ENCODE assay signal across 9 mouse cellular contexts in genomic region chr11:90356036-90356435, GRCm38 (mm10). TPM values are rescaled to one million over a fixed set of nuclear protein-coding genes. Genes with fewer than 3 reads are reported as not detected.
DNase-seq lines count a peak whose midpoint lies in the region; ATAC-seq lines count a peak whose summit lies in the region.
"Had no signal": no experiment of that assay in that cellular context is flagged by ENCODE, and none has a peak within 500 bp of the region (broad histone marks: within the 10 kb centered on the region; RNA-seq: fewer than 3 reads in every experiment).

No protein-coding gene starts in this region.

- peak; percentile 30 for DNase-seq in embryo, embryonic 10 days (ENCODE audit: low spot score)
- DNase-seq in forebrain, embryonic 14.5 days (ENCODE audit: low spot score) = no peak
- DNase-seq in frontal cortex, postnatal 14 days (ENCODE audit: low spot score in 2 of 2) = no peak
- DNase-seq in adrenal gland, postnatal 25 days = no peak

- no peaks in the 10 kb centered on the region for H3K9me3 ChIP-seq in intestine, embryonic 15.5 days
- H3K9me3 ChIP-seq in intestine, embryonic 16.5 days (ENCODE audit: control insufficient read depth, low read length) = no peaks in the 10 kb centered on the region
- no peaks in the 10 kb centered on the region for H3K9me3 ChIP-seq in forebrain, embryonic 14.5 days (replicated peaks; ENCODE audit: control insufficient read depth, low read length)
- H3K9me3 ChIP-seq in liver, embryonic 16.5 days (replicated peaks; ENCODE audit: control insufficient read depth, low read length) = no peaks in the 10 kb centered on the region
- H3K9me3 ChIP-seq: stomach, embryonic 15.5 days had no signal

- no peak overlapping the region for H3K4me3 ChIP-seq in intestine, embryonic 15.5 days (replicated peaks)
- H3K4me3 ChIP-seq in intestine, embryonic 16.5 days (ENCODE audit: low read length) = no peak overlapping the region
- H3K4me3 ChIP-seq in forebrain, embryonic 14.5 days (ENCODE audit: low read depth, low read length) = no peak overlapping the region
- no peak overlapping the region for H3K4me3 ChIP-seq in liver, embryonic 16.5 days (ENCODE audit: low read depth, low read length)
- H3K4me3 ChIP-seq: stomach, embryonic 15.5 days had no signal

- no peak overlapping the region for H3K27ac ChIP-seq in intestine, embryonic 15.5 days
- H3K27ac ChIP-seq in intestine, embryonic 16.5 days (ENCODE audit: low read length) = no peak overlapping the region
- H3K27ac ChIP-seq in forebrain, embryonic 14.5 days (ENCODE audit: low read depth, low read length) = no peak overlapping the region
- H3K27ac ChIP-seq in liver, embryonic 16.5 days (ENCODE audit: low read length) = peak overlapping the region; percentile 67
- H3K27ac ChIP-seq: stomach, embryonic 15.5 days had no signal

- WGBS in intestine, embryonic 15.5 days = 23% methylated on average over 3 of the region's 3 CpGs
- WGBS in intestine, embryonic 16.5 days = 36% methylated on average over 3 of the region's 3 CpGs
- 27% methylated on average over 3 of the region's 3 CpGs for WGBS in forebrain, embryonic 14.5 days
- WGBS in liver, embryonic 16.5 days (ENCODE audit: insufficient replicate concordance) = 17% methylated on average over 3 of the region's 3 CpGs

- H3K36me3 ChIP-seq in intestine, embryonic 15.5 days = no peaks in the 10 kb centered on the region
- no peaks in the 10 kb centered on the region for H3K36me3 ChIP-seq in intestine, embryonic 16.5 days (ENCODE audit: control insufficient read depth, insufficient read depth, low read length)
- no peaks in the 10 kb centered on the region for H3K36me3 ChIP-seq in forebrain, embryonic 14.5 days (ENCODE audit: control insufficient read depth, insufficient read depth, low read length)
- H3K36me3 ChIP-seq in liver, embryonic 16.5 days (ENCODE audit: control insufficient read depth, insufficient read depth) = no peaks in the 10 kb centered on the region
- H3K36me3 ChIP-seq: stomach, embryonic 15.5 days had no signal

- no peak overlapping the region for H3K9ac ChIP-seq in intestine, embryonic 15.5 days
- no peak overlapping the region for H3K9ac ChIP-seq in intestine, embryonic 16.5 days (ENCODE audit: low read depth, low read length)
- no peak overlapping the region for H3K9ac ChIP-seq in forebrain, embryonic 14.5 days (ENCODE audit: low read length)
- H3K9ac ChIP-seq in liver, embryonic 16.5 days (ENCODE audit: low read depth, low read length) = no peak overlapping the region; the same call in 1 of the 2 replicates
- H3K9ac ChIP-seq: stomach, embryonic 15.5 days had no signal

- H3K27me3 ChIP-seq in intestine, embryonic 15.5 days (replicated peaks) = no peaks in the 10 kb centered on the region
- H3K27me3 ChIP-seq in intestine, embryonic 16.5 days (replicated peaks; ENCODE audit: control insufficient read depth, insufficient read depth, low read length) = no peaks in the 10 kb centered on the region
- no peaks in the 10 kb centered on the region for H3K27me3 ChIP-seq in forebrain, embryonic 14.5 days (replicated peaks; ENCODE audit: control insufficient read depth, insufficient read depth, low read length)
- H3K27me3 ChIP-seq in liver, embryonic 16.5 days (ENCODE audit: control insufficient read depth, insufficient read depth, low read depth, low read length) = no peaks in the 10 kb centered on the region
- H3K27me3 ChIP-seq: stomach, embryonic 15.5 days had no signal

- H3K4me2 ChIP-seq in intestine, embryonic 15.5 days (replicated peaks) = no peak overlapping the region
- H3K4me2 ChIP-seq in intestine, embryonic 16.5 days (ENCODE audit: low read depth, low read length) = no peak overlapping the region
- no peak overlapping the region for H3K4me2 ChIP-seq in forebrain, embryonic 14.5 days (ENCODE audit: low read length)
- H3K4me2 ChIP-seq in liver, embryonic 16.5 days (ENCODE audit: low read depth, low read length) = 0 out of 2 replicates have a peak overlapping the region, but pooled peaks have one; percentile 5
- H3K4me2 ChIP-seq: stomach, embryonic 15.5 days had no signal

- ATAC-seq in intestine, embryonic 15.5 days = 0 out of 2 replicates have a peak, but pooled peaks have one; percentile 24
- no peak for ATAC-seq in intestine, embryonic 16.5 days
- peak; percentile 40 for ATAC-seq in forebrain, embryonic 14.5 days
- no peak for ATAC-seq in liver, embryonic 16.5 days (ENCODE audit: low read depth)

- peaks cover 21% of the 10 kb centered on the region for H3K4me1 ChIP-seq in intestine, embryonic 15.5 days (replicated peaks)
- peaks cover 20% of the 10 kb centered on the region for H3K4me1 ChIP-seq in intestine, embryonic 16.5 days (ENCODE audit: control insufficient read depth, insufficient read depth, low read length)
- peaks cover 10% of the 10 kb centered on the region; the same call in 1 of the 2 replicates for H3K4me1 ChIP-seq in forebrain, embryonic 14.5 days (ENCODE audit: control insufficient read depth, insufficient read depth, low read length)
- peaks cover 17% of the 10 kb centered on the region for H3K4me1 ChIP-seq in liver, embryonic 16.5 days (ENCODE audit: control insufficient read depth, low read depth, low read length)

RNA-seq across cellular contexts. Expression of gene Hlf, which starts 34.7 kb away (rescaled TPM):
- polyA plus RNA-seq in intestine, embryonic 15.5 days (2015; fragmentation: Nextera tagmentation; extraction: Ambion mirVana) = 1.3 and 1.6 TPM in 2 replicates
- 0.79 and 2.1 TPM in 2 replicates for polyA plus RNA-seq in intestine, embryonic 16.5 days (2015; fragmentation: Nextera tagmentation; extraction: Ambion mirVana)
- polyA plus RNA-seq in forebrain, embryonic 14.5 days (2014; fragmentation: Nextera tagmentation; extraction: Ambion mirVana) = 3.5 and 4.9 TPM in 2 replicates
- polyA plus RNA-seq in liver, embryonic 16.5 days (2015; fragmentation: Nextera tagmentation; extraction: Ambion mirVana) = 6.0 and 7.1 TPM in 2 replicates
- 17.9 and 22.8 TPM in 2 replicates for total RNA-seq in adrenal gland, postnatal 25 days (2021)
- total RNA-seq: neutrophil, adult 5-6 weeks had no signal

Comparison
In these comparisons a context has a peak if more than half of its experiments do, and no peak if none do; other contexts are left out.
1. ATAC-seq: peak in intestine, embryonic 15.5 days (single experiment) and forebrain, embryonic 14.5 days (single experiment); none in intestine, embryonic 16.5 days (single experiment) and liver, embryonic 16.5 days (single experiment).